Mouse (Mus musculus) forebrain, embryonic 15.5 days (tissue): ENCODE results near the gene Rhox2f. TPM values are rescaled to one million over a fixed set of nuclear protein-coding genes. Genes with fewer than 3 reads are reported as not detected.
"Not testable (repeated sequence)": the region's sequence is repeated elsewhere in the genome, so short reads cannot be mapped to it uniquely, and the experiment has no call there.

Source experiments
- ATAC-seq: fragments of 200-750 bp; cut with Nextera tagmentation; replicated peaks from 2 replicates; pipeline ENCODE4 v1.8.0; 2017; ENCODE audit warnings: mild to moderate bottlenecking, moderate TSS enrichment, moderate library complexity
- H3K27ac ChIP-seq: fragments of 300-500 bp; sonication (generic); replicated peaks from 2 replicates; pipeline ENCODE4 v1.5.1; 2015; ENCODE audit warnings: mild to moderate bottlenecking, inconsistent platforms
- H3K27me3 ChIP-seq: fragments of 300-500 bp; sonication (generic); 2 replicates; pipeline ENCODE4 v1.6.1; 2015; ENCODE audit warnings: inconsistent platforms
- H3K36me3 ChIP-seq: fragments of 300-500 bp; sonication (generic); 2 replicates; pipeline ENCODE4 v1.6.1; 2015; ENCODE audit warnings: mild to moderate bottlenecking, inconsistent platforms
- H3K4me1 ChIP-seq: fragments of 300-500 bp; sonication (generic); 2 replicates; pipeline ENCODE4 v1.6.1; 2015; ENCODE audit warnings: inconsistent platforms
- H3K4me2 ChIP-seq: fragments of 300-500 bp; sonication (generic); replicated peaks from 2 replicates; pipeline ENCODE4 v1.6.1; 2015; ENCODE audit warnings: mild to moderate bottlenecking, inconsistent platforms
- H3K4me3 ChIP-seq: fragments of 300-500 bp; sonication (generic); 2 replicates; pipeline ENCODE4 v1.5.1; 2015; ENCODE audit warnings: mild to moderate bottlenecking, inconsistent platforms
- H3K9ac ChIP-seq: fragments of 300-500 bp; sonication (generic); replicated peaks from 2 replicates; pipeline ENCODE4 v1.6.1; 2015; ENCODE audit warnings: mild to moderate bottlenecking, inconsistent platforms
- H3K9me3 ChIP-seq: fragments of 300-500 bp; sonication (generic); 2 replicates; pipeline ENCODE4 v1.6.1; 2016; ENCODE audit warnings: inconsistent platforms
- WGBS: fragments of 180-500 bp; shearing (Covaris S2); methylation state at CpG from one replicate; pipeline ENCODE4 v1.1.7; 2015; ENCODE audit warnings: mixed read lengths; 5-methylcytosine and 5-hydroxymethylcytosine counted together
- polyA plus RNA-seq: library from polyadenylated mRNA; unstranded; fragments of >200 nt; fragmentation: Nextera tagmentation; extraction: Ambion mirVana; gene quantifications from 2 replicates; pipeline ENCODE4 v1.2.1, GENCODE M21; 2015

The Rhox2f gene
- not detected in 2 replicates for polyA plus RNA-seq

GRCm38 (mm10) chrX:37571105-37571504 lies at the start of gene Rhox2f:
TSS of gene Rhox2f (plus strand) at chrX:37571405.
- not testable (repeated sequence) for H3K4me1 ChIP-seq, H3K27ac ChIP-seq, H3K9me3 ChIP-seq, H3K4me3 ChIP-seq, H3K4me2 ChIP-seq, H3K36me3 ChIP-seq, H3K9ac ChIP-seq, H3K27me3 ChIP-seq, ATAC-seq
- WGBS, result 91% methylated on average over 8 of the region's 8 CpGs

GRCm38 (mm10) chrX:37530152-37530551 lies 41.1 kb upstream of the Rhox2f start, which contains the start of gene Rhox2e:
TSS of gene Rhox2e (plus strand) at chrX:37530452.
- H3K4me2 ChIP-seq, ATAC-seq: not testable (repeated sequence)

GRCm38 (mm10) chrX:37541719-37542118 lies 29.5 kb upstream of the Rhox2f start, which contains the start of gene Rhox3e:
TSS of gene Rhox3e (plus strand) at chrX:37542019.
- not testable (repeated sequence) for H3K4me1 ChIP-seq, H3K27me3 ChIP-seq, H3K27ac ChIP-seq, H3K4me2 ChIP-seq, H3K4me3 ChIP-seq, H3K9me3 ChIP-seq, H3K36me3 ChIP-seq, ATAC-seq, H3K9ac ChIP-seq
- WGBS, result no CpG with 5 or more reads among the region's 4 CpGs

More at GRCm38 (mm10) chrX:37530152-37530551, 41.1 kb upstream of the Rhox2f start, which contains the start of gene Rhox2e:
- H3K9me3 ChIP-seq, H3K27me3 ChIP-seq, H3K4me1 ChIP-seq, H3K9ac ChIP-seq, H3K27ac ChIP-seq, H3K4me3 ChIP-seq, H3K36me3 ChIP-seq: not testable (repeated sequence)
- WGBS, result 95% methylated on average over 2 of the region's 8 CpGs

- 99% methylated on average over 9 of the region's 18 CpGs for WGBS
- H3K9ac ChIP-seq, H3K36me3 ChIP-seq, H3K27ac ChIP-seq, H3K4me3 ChIP-seq, H3K27me3 ChIP-seq, H3K9me3 ChIP-seq, H3K4me2 ChIP-seq, ATAC-seq, H3K4me1 ChIP-seq: not testable (repeated sequence)
Observed at GRCm38 (mm10) chrX:37557112-37557511, 14.1 kb upstream of the Rhox2f start, which contains the start of gene Rhox4e. TSS of gene Rhox4e (plus strand) at chrX:37557412.

- H3K27ac ChIP-seq, H3K36me3 ChIP-seq, H3K9ac ChIP-seq, H3K4me2 ChIP-seq, H3K4me1 ChIP-seq, H3K4me3 ChIP-seq, H3K27me3 ChIP-seq, ATAC-seq, H3K9me3 ChIP-seq: not testable (repeated sequence)
- WGBS, result 49% methylated on average over 2 of the region's 2 CpGs
Observed at GRCm38 (mm10) chrX:37572638-37573037, 1.4 kb downstream of the Rhox2f start.

GRCm38 (mm10) chrX:37580692-37581091 lies 9.5 kb downstream of the Rhox2f start, which contains the start of gene Rhox3f:
TSS of gene Rhox3f (plus strand) at chrX:37580992.
- H3K27me3 ChIP-seq, H3K9ac ChIP-seq, H3K4me1 ChIP-seq, ATAC-seq, H3K36me3 ChIP-seq, H3K27ac ChIP-seq, H3K9me3 ChIP-seq, H3K4me3 ChIP-seq, H3K4me2 ChIP-seq: not testable (repeated sequence)

- not testable (repeated sequence) for H3K4me2 ChIP-seq, H3K4me1 ChIP-seq, H3K9me3 ChIP-seq, H3K27me3 ChIP-seq, H3K36me3 ChIP-seq, H3K27ac ChIP-seq, H3K9ac ChIP-seq, H3K4me3 ChIP-seq, ATAC-seq
- 97% methylated on average over 18 of the region's 19 CpGs for WGBS
Observed at GRCm38 (mm10) chrX:37607604-37608003, 36.4 kb downstream of the Rhox2f start, which contains the start of gene Rhox4f. TSS of gene Rhox4f (minus strand) at chrX:37607704.

Other genes starting within 250 kb of the Rhox2f start
- gene Rhox3a2, start 191.4 kb upstream of the Rhox2f start, polyA plus RNA-seq, result not detected in 2 replicates
- not detected in 2 replicates for gene Rhox4a2, start 180.6 kb upstream of the Rhox2f start, polyA plus RNA-seq
- not detected in 2 replicates for gene Rhox2b, start 159.3 kb upstream of the Rhox2f start, polyA plus RNA-seq
- not detected in 2 replicates for gene Rhox4b, start 138.9 kb upstream of the Rhox2f start, polyA plus RNA-seq
- not detected in 2 replicates for gene Rhox2c, start 117.7 kb upstream of the Rhox2f start, polyA plus RNA-seq
- not detected in 2 replicates for gene Rhox3c, start 112.8 kb upstream of the Rhox2f start, polyA plus RNA-seq
- gene Rhox4c, start 91.1 kb upstream of the Rhox2f start, polyA plus RNA-seq, result not detected in 2 replicates
- gene Rhox2d, start 78.0 kb upstream of the Rhox2f start, polyA plus RNA-seq, result not detected in 2 replicates
- gene Rhox4d, start 57.0 kb upstream of the Rhox2f start, polyA plus RNA-seq, result not detected in 2 replicates
- gene Rhox2e, start 41.0 kb upstream of the Rhox2f start, polyA plus RNA-seq, result not detected in 2 replicates
- not detected in 2 replicates for gene Rhox3e, start 29.4 kb upstream of the Rhox2f start, polyA plus RNA-seq
- not detected in 2 replicates for gene Rhox4e, start 14.0 kb upstream of the Rhox2f start, polyA plus RNA-seq
- gene Rhox3f, start 9.6 kb downstream of the Rhox2f start, polyA plus RNA-seq, result not detected in 2 replicates
- gene Rhox4f, start 36.3 kb downstream of the Rhox2f start, polyA plus RNA-seq, result not detected in 2 replicates
- not detected in 2 replicates for gene Rhox3g, start 57.2 kb downstream of the Rhox2f start, polyA plus RNA-seq
- not detected in 2 replicates for gene Rhox2g, start 72.1 kb downstream of the Rhox2f start, polyA plus RNA-seq
- not detected in 2 replicates for gene Rhox4g, start 79.9 kb downstream of the Rhox2f start, polyA plus RNA-seq
- not detected in 2 replicates for gene Rhox3h, start 97.4 kb downstream of the Rhox2f start, polyA plus RNA-seq
- gene Rhox2h, start 101.9 kb downstream of the Rhox2f start, polyA plus RNA-seq, result not detected in 2 replicates
- gene Rhox5, start 233.4 kb downstream of the Rhox2f start, polyA plus RNA-seq, result not detected in 2 replicates